Mouse (Mus musculus) adrenal gland, postnatal 4 days (tissue): ENCODE data around the gene Lrrc27. TPM values are rescaled to one million over a fixed set of nuclear protein-coding genes. Genes with fewer than 3 reads are reported as not detected.

Source experiments
- DNase-seq, 2 experiments: peaks; one replicate each; pipeline ENCODE4 v3.0.0; 2021 to 2022; ENCODE audit warnings: low spot score in 2 of 2, mixed read lengths in 2 of 2
- total RNA-seq, 2 experiments: library from RNA; stranded (reverse); gene quantifications; 2 replicates each; pipeline ENCODE4 v1.2.3; 2021

Lrrc27 gene
- total RNA-seq, 2 experiments from 2014 or later: 4.5 to 5.6 TPM

DNA sequence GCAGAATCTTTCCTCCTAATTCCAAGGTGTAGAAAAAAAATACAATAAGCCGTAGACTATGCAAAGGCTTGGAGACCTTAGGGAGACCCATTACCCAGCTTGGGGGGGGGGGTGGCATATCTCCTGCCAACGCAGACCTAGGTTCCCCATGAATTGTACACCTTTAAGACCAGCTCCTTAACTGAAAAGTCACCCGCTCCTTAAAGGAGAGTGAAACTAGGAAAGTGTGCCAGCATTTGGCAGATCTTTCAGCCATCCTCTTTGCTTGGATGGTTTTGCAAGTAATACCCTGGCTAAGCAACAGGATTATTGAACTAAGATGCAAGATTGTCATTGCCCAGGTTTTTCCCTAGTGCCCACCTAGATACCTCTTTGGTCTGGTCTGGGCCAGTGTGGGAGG, 963 bp downstream of the Lrrc27 start:
- DNase-seq: no peak

DNA sequence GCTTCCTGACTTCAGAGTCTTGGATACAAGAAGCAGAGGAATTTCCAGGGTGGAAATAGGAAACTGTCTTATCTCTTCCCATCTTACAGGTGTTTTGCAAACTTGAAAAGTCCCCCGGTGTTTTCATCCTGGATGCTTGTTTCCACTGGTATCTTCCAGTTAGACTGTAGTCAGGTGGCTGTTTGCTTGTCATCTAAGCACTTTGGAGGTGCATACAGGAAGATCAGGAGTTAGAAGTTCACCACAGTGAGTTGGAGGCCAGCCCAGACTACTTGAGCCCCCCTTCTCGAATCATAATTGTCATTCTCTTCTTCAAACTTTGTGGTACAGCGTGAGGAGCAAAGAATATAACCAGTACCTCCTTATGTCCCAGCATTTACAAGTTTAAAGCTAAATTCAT, 1.4 kb downstream of the Lrrc27 start:
- DNase-seq: no peak

DNA sequence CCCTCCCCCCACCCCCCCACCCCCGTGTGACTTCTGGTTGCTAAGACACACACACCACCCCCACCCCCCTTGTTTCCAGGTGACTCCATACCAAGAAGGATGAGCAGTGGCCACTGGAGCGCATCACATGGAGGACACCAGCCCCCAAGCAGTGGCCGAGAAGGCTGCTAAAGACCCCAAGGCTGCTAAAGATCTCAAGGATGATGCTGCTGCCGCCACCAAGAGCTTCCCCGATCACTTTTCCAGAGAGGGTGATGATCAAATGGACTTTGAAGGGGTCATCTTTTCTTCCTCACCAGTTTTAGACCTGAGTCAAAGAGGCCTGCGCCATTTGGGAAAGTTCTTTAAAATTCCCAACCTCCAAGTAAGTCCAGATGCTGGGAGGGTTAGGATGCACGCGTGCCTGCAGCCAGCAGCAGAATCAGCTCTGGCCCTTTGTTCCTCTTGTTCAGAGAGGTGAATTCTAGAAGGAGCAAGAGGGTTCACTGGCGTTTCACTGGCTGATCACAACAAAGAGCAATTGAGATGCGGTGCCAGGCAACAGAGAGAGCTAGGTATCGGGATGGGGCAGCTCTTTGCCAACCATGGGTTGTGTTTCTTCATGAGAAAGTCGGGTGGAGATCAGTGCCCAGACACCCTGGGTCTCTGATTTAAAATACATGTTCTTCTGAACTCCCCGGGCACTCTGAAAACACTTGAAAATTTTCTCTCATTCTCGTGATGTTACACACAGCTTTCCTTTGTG, 2.0 kb downstream of the Lrrc27 start:
- no peak for DNase-seq

DNA sequence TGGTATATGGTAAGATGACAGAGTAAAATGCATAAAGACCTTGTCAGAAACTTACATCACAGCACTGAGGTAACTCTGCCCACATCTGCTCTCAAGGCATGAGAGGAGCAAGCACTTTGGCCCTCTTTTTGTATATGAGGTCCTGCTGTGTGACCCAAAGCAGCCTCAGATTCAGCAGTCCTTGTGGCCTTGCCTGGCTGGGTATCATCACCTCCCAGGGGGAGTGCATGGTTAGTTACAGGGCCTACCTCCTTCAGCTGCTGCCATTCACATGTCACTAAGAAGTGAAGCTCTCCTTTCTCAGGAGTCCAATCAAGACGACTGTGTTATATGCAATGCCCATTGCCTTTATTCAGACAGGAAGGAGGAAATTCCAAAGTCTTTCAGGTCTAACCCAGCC, 2.7 kb downstream of the Lrrc27 start:
- no peak for DNase-seq

GRCm38 (mm10) chr7:139215946-139216345, 3.2 kb downstream of the Lrrc27 start:
- DNase-seq: no peak

GRCm38 (mm10) chr7:139216464-139216863, 3.7 kb downstream of the Lrrc27 start:
- DNase-seq: no peak

DNA sequence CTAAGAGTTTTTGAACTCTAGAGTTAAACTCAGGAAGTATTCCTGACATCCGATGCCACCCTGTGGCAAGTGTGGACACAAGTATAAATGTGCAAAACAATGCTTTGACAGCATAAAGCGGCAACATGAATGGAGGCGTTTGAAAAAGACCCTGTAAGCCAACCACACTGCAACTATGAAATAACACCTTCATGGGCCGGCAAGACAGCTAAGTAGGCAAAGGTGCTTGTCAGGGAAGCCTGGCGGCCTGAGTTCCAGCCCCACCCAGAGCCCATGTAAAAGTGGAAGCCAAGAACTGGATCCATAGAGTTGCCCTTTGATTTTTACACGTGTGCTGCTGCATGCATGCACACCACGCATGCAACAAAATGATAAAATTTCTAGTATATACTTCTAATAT, 4.3 kb downstream of the Lrrc27 start:
- DNase-seq: no peak

GRCm38 (mm10) chr7:139218641-139219415, 6.0 kb downstream of the Lrrc27 start:
- DNase-seq: no peak

GRCm38 (mm10) chr7:139219486-139219885, 6.7 kb downstream of the Lrrc27 start:
- DNase-seq: no peak

DNA sequence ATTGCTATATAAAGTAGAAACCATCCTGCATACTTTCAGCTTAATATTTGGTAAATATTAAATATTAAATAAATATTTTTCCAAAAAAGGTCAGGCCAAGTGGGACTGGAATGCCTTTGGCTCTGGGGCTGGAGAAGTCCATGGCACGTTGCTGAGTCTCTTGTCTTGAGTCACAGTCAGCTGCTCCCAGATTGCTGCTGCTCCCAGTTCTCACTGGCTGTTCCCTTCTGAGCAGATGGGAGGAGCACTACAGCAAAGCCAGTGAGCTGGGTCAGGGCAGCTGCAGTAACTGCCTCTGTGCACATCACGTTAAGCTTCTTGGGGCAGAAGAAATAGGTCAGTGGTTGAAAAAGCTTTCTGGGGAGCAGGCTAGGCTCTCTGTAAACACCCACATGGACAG, 7.5 kb downstream of the Lrrc27 start:
- DNase-seq: no peak

GRCm38 (mm10) chr7:139221072-139221471, 8.3 kb downstream of the Lrrc27 start:
- DNase-seq: no peak

DNA sequence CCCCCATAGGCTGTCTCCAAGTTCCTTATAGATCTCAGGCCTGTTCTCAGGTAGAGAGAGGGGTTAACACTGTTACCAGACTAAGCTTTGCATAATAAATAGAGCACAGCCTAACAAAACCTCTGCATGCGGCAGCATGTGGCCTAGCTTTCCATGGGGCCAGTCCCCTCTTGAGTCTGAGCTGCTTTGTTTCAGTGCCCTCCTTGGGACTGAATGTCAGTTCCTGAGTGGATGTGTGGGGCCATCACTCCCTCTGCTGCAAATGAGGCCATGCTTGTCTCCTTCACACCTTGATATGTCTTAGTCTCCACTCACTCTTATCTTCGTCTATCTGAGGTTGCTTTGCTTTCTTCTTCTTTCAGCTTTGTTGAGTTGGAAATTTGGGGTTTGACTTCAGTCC, 9.1 kb downstream of the Lrrc27 start:
- no peak for DNase-seq

DNA sequence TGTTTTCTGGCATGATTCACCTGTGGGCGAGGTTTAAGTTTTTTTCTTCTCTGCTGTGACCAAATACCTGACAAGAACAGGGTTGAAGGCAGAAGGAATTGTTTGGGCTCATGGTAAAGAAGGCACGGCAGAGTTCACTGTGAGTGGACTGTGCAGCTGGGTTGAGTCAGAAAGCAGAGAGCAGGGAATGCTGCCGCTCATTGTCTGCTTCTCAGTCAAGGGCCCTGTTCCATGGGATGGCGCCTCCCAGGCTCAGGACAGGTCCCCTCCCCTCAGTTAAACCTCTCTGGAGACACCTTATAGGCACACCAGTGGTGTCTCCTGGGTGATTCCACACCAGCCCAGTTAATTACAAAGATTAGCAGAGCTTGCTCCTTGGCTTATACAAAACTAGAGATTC, 9.6 kb downstream of the Lrrc27 start:
- no peak for DNase-seq

GRCm38 (mm10) chr7:139224070-139224469, 11.3 kb downstream of the Lrrc27 start:
- no peak for DNase-seq

GRCm38 (mm10) chr7:139224725-139225124, 11.9 kb downstream of the Lrrc27 start:
- DNase-seq: no peak

DNA sequence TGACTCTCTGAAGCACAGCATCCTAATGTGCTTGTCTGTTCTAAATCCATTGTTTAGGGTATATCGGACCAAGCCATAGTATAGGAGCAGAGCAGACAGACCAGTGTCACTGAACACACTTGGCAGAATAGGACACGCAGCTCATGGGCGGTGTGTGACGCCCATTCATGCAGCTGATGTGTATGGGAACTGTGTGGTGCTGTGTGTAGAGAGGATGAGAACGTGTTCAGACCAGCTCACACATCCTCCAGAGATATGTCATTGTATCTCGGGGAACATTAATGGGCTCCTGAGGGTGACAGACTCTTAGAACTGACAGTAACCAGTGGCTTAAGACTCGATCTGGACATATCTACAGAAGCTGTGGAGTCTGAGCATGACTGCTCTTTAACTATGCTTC, 13.6 kb downstream of the Lrrc27 start:
- no peak for DNase-seq

DNA sequence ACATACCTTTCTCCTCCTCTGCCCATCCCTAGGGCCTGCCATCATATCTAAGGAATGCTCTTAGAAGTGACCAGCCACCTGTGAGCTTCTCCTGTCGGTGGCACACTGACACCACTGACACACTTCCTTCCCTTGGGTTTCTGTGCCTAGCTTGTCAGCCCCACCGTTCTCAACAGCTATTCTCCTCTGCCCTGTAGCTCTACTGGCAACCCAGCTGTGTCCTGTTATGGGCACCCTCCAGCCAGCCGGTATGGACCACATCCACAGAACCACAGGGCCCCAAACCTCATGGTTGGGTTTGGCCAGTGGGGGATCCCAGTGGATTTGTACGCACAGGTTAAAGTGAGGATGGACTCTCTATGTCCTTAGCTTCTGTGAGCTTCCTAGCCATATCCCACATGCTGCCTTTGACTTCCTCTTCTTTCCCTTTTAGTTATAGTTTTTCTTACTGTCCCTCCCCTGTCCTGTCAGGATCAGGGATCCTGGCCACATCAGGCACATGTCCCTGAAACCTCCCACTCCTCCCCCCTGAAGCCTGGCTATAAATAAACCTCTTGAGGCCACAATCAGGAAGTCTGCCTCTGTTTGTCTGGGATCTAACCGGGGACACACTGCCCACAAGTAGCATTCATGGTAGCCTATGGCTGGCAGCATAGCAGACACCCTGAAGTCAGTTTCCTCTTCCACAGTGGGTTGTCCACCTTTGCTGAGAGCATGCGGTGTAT, 15.8 kb downstream of the Lrrc27 start:
- no peak for DNase-seq

- DNase-seq: no peak
Measured at GRCm38 (mm10) chr7:139229837-139230236, 17.0 kb downstream of the Lrrc27 start.

DNA sequence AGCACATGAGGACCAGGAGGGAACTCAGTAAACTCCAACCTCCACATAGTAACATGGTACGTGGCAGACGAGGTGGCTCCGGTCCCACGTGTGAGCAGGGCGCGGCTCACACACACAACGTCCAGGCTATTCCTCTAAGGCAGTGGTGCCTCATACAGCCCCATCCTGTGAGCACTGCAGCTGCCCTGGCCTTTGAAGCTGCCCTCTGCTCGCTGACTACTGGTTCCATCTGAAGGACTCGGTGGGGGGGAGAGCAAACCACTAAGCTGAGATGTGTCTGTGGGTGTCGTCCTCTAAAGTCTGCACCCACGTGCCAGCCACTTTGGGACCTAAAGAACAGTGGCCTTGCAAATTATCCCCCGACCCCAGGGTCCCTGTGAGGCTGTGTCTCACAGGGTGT, 17.5 kb downstream of the Lrrc27 start:
- DNase-seq: no peak

DNA sequence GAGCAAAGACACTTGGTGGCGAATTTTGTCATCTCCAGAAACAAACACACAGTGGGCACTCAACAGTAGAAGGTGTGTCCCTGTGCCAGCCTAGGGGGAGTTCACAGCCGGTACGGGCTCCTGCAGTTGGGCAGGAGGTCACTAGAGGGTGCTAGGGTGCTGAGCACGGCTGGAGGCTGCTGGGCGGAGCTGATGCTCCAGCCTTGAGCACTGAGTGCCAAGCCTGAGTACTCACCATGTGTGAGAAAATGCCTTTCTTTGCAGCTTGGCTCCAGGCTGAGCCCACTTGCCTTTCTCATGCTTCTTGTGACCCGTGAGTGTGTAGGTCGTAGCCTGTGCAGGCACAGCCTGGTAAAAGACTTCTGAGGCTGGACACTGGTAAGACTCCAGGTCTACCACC, 20.9 kb downstream of the Lrrc27 start:
- peak; percentile 73 to 78 for DNase-seq

GRCm38 (mm10) chr7:139234426-139235188, 21.8 kb downstream of the Lrrc27 start:
- peak in 1 of 2 experiments; percentile 23 for DNase-seq
